Mouse (Mus musculus) R1 (cell line): ENCODE measurements around the gene Corin.
A peak's percentile ranks its signal among the peaks of the same experiment; 100 is the strongest.

ENCODE experiments used
- DNase-seq: peaks from one replicate; pipeline ENCODE4 v3.0.0-alpha.2; 2018; ENCODE audit warnings: low read depth, low spot score

Gene Corin

DNA sequence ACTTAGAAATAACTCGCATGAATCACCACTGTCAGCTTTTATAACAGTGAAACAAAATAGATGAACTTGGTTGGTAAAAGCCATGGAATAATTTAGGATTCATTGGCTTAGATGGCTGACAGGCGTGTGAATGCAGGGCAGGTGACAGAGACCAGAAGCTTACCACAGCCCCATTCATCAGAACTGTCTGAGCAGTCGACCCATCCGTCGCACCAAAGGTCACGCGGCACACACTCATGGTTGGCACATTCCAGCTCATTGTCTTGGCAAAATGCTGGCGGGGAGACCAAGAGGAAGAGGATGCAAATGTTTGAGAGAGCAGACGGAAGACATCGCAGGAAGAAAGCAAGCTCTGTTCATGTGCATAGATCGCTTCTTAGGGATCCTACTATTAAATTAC is 173.6 kb downstream of the Corin start:
- peak; percentile 3 for DNase-seq

DNA sequence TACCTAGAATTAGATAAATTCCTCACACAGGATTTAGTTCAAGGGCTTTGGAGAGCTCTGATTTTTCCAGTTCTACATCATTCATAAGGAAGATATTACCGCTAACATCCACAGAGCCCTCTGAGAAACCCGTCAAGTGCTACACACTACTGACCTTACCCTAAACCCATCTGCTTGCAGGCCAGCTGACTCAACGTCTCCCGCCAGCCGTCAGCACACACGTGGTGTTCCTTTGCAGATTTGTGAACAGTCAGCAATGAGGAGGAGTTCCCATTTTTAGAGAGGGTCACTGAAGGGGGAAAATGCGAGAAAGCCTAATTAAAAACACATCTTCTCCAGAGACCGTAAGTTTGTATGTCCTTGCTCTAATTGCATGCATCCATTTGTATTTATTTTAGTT is 174.8 kb downstream of the Corin start:
- no peak for DNase-seq

GRCm38 (mm10) chr5:72315282-72315681 is 189.0 kb downstream of the Corin start:
- DNase-seq: no peak

DNA sequence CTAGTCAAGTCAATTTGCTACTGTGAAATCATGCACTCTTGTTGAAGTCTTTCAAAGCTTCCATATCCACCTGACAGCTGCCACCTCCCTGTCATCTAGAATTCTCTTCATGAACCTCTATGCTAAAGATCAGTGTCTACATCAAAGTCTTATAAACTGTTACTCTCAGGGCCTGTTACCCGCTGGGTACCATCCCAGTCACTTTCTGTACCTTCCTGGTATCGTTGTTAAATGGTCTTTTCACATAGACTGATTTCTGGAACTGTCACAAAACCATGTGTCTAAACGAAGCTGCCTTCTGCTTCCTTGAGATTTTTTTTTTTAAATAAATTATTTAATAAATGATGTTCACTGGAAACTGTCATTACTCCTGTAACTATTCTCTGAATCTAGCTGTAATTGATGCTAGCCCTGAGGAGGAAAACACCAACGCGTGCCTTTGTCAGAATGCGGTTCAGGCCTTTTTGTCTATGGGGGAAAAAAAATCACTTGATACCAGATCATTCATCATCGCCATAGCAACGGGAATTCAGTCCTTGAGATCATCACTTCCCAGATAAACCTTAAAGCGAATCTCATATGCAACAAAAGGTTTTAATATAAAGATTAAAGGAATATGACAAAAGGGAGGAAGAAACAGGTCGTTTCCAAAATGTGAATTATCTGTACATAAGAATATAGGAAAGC is 205.7 kb downstream of the Corin start:
- DNase-seq: no peak

DNA sequence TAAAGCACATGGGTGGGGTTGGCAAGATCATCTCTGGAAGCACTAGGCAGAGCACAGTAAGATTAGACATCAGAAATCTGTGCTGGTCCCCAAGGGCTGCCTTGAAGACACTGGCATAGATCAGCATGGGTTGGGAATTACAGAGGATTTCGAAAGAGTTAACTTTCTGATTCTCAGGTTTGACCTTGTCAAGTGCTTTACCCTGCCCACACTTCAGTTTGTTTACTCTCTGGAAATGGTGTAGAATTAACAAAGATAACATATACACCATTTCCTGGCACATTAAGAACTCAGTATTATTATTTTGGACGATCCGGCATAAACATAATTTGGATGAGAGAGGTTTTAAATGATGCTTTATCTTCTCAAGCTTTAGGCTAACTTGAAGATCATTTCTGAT is 219.2 kb downstream of the Corin start:
- DNase-seq: no peak

DNA sequence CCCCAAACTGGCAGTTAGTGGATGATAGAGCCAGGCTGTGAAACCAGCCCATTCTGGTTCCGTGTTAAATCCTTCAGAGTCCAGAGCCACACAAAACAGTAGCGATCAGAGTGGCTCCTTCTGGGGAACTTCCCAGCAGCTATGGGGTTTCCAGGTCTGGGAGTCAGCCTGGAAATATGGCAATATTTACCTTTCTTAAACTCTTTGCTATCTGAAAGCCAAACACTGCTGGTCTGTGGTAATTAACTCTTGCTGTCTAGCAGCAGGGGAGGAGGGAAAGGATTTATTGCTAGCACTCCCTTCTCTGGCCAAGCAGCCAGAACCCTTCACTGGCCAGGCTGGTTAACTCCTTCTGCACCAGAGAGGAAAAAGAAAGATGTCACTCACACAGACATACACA is 221.4 kb downstream of the Corin start:
- no peak for DNase-seq

DNA sequence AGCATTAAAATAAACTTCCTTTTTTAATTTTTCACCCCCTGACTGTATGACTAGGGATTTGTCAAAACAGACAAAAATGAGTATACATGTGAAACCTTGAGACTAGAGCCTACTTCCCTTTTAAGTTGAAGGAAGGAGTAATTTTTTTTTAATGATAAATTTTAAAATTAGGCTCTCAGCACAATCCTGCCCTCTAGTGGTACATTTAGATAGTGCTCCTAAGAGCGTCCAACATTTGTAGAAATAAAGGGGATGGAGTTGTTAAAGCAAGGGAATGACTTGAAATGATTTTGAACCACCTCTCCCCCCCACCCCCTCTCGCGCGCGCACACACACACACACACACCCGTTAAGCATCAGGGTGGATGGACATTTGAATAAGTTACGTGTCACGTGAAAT is 234.6 kb downstream of the Corin start:
- peak; percentile 27 for DNase-seq

DNA sequence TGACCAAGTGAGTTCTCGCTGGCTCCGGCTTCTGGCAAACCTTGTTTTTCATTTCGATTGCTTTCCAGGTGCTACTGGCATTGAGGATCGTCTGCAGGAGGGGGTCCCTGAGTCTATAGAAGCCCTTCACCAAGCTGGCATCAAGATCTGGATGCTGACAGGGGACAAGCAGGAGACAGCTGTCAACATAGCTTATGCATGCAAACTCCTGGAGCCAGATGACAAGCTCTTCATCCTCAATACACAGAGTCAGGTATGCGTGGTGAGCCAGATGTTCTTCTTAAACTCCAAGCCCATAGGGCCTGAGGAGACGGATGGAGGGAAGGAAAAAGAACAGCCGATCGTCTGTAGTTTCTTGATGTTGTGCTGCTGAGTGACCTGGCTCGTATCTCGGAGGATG is 235.1 kb downstream of the Corin start:
- DNase-seq: no peak

- DNase-seq: no peak
Measured at GRCm38 (mm10) chr5:72266955-72267535, 237.2 kb downstream of the Corin start.

DNA sequence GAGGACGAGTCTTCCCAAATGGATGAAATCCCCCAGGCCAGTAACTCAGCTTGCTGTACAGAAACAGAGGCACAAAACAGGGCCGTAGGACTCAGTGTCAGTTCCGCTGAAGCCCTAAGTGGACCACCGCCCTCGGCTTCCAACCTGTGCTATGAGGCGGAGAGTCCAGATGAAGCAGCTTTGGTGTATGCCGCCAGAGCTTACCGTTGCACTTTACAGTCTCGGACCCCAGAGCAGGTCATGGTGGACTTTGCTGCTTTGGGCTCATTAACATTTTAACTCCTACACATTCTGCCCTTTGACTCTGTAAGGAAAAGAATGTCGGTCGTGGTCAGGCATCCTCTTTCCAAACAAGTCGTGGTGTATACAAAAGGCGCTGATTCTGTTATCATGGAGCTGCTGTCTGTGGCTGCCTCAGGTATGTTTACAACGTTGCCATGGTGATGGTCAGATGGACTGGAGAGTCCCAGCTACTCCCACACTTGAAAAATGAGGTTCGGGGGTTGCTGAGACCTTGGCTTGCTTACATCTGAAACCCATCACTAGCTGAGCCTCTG is 240.0 kb downstream of the Corin start:
- DNase-seq: peak; percentile 52

- no peak for DNase-seq
Measured at GRCm38 (mm10) chr5:72261802-72262324, 242.4 kb downstream of the Corin start.

GRCm38 (mm10) chr5:72259298-72259621 is 245.0 kb downstream of the Corin start:
- peak; percentile 92 for DNase-seq

GRCm38 (mm10) chr5:72258409-72259297 is 245.6 kb downstream of the Corin start:
- no peak for DNase-seq

GRCm38 (mm10) chr5:72257084-72257483 is 247.2 kb downstream of the Corin start:
- DNase-seq: no peak

- DNase-seq: peak; percentile 11
Measured at GRCm38 (mm10) chr5:72254958-72255357, 249.3 kb downstream of the Corin start.

GRCm38 (mm10) chr5:72250180-72250579 is 254.1 kb downstream of the Corin start:
- no peak for DNase-seq
